Mouse (Mus musculus) small intestine, adult 2 months (tissue): ENCODE data around the gene Dcun1d5. TPM values are rescaled to one million over a fixed set of nuclear protein-coding genes. Genes with fewer than 3 reads are reported as not detected.
"Not testable (repeated sequence)": the region's sequence is repeated elsewhere in the genome, so short reads cannot be mapped to it uniquely, and the experiment has no call there.

Source experiments
- H3K27ac ChIP-seq: fragments of 200-500 bp; 2 replicates; pipeline ENCODE4 v1.5.1; 2012; ENCODE audit warnings: low read depth, low read length, control low read depth, inconsistent platforms; ENCODE audit not compliant: insufficient read depth
- H3K27me3 ChIP-seq: fragments of 200-500 bp; 2 replicates; pipeline ENCODE4 v1.6.1; 2012; ENCODE audit warnings: mild to moderate bottlenecking, moderate library complexity, low read length, inconsistent platforms; ENCODE audit not compliant: control insufficient read depth, insufficient read depth
- H3K36me3 ChIP-seq: fragments of 200-500 bp; 2 replicates; pipeline ENCODE4 v1.6.1; 2012; ENCODE audit warnings: mild to moderate bottlenecking, low read length, control low read depth, inconsistent platforms; ENCODE audit not compliant: control insufficient read depth, insufficient read depth
- H3K4me1 ChIP-seq: fragments of 200-500 bp; 2 replicates; pipeline ENCODE4 v1.6.1; 2012; ENCODE audit warnings: low read length, inconsistent platforms, mixed read lengths; ENCODE audit not compliant: control insufficient read depth, insufficient read depth, insufficient read length
- H3K4me3 ChIP-seq: fragments of 200-500 bp; 2 replicates; pipeline ENCODE4 v1.5.1; 2012; ENCODE audit warnings: low read depth, mild to moderate bottlenecking, control low read depth, inconsistent platforms, low read length, moderate library complexity
- CTCF ChIP-seq: fragments of 200-500 bp; IDR thresholded peaks from 2 replicates; pipeline ENCODE4 v1.5.1; 2012; ENCODE audit warnings: low read depth, mild to moderate bottlenecking, control low read depth, inconsistent platforms, low read length, moderate library complexity, mixed read lengths; ENCODE audit not compliant: insufficient replicate concordance, insufficient read length; ENCODE audit errors: extremely low read depth
- POLR2A ChIP-seq: fragments of 200-500 bp; IDR thresholded peaks from 2 replicates; pipeline ENCODE4 v1.6.1; 2012; ENCODE audit warnings: low read depth, mild to moderate bottlenecking, control low read depth, inconsistent platforms, low read length, moderate library complexity
- WGBS: fragments of 180-500 bp; shearing (Covaris S2); methylation state at CpG from one replicate; pipeline ENCODE4 v1.1.7; 2018; 5-methylcytosine and 5-hydroxymethylcytosine counted together
- polyA plus RNA-seq: library from polyadenylated mRNA; depleted of rRNA; stranded (reverse); fragments of >200 nt; gene quantifications from 2 replicates; pipeline ENCODE4 v1.2.3, GENCODE M21; 2012

The Dcun1d5 gene
- polyA plus RNA-seq, 1 experiment = 17.7 TPM

DNA sequence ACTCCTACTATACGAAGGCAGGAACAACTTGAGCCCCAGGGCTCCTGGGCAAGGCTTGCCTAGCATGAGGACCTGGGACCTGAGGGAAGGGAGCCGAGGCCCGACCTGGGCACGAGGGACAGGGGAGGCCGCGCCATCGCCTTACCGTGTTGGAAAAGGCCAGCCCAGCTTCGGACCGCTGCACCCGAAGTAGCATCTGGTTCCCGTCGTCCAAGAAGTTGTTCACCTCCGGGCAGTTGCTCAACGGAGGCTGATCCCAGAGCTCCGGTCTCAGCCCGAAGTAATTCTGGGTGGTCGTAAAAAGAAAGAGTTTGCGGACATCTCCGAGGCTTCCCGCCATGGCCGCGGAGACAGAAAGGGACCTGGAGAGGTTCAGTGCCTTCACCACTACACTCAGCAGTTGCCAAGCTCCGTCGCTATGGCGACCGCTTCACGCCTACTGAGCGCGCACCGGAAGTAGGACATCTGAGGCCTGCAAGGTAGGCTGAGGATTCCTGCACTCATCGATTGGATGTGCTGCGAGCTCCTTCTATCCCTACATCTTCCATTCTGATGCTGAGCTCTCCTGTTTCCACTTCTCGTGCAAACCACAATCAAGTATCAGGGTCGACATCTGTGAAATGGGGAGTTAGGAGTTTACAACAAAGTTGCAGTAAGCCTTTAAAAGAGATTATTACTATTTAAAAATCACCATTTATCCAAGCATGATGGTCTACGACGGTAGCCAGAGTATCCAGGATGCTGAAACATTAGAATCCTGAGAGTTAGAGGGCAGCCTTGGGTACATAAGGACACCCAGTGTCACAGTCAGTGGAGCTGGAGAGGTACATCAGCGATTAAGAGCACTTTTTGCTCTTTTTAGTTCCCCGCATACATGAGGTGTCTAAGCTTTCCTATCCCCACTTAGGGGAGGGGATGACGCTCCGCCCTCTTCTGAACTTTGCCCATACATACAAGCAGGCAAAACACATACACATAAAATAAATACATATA lies 7.4 kb upstream of the Dcun1d5 start:
- no peaks in the 10 kb centered on the region for H3K36me3 ChIP-seq
- H3K4me1 ChIP-seq = peaks cover 6% of the 10 kb centered on the region; the same call in 1 of the 2 replicates
- TF ChIP-seq POLR2A (no peak), CTCF (no peak)
- 11% methylated on average over 41 of the region's 41 CpGs for WGBS
- H3K27ac ChIP-seq = no peak overlapping the region
- no peaks in the 10 kb centered on the region for H3K27me3 ChIP-seq
- H3K4me3 ChIP-seq = peak overlapping the region; percentile 74

DNA sequence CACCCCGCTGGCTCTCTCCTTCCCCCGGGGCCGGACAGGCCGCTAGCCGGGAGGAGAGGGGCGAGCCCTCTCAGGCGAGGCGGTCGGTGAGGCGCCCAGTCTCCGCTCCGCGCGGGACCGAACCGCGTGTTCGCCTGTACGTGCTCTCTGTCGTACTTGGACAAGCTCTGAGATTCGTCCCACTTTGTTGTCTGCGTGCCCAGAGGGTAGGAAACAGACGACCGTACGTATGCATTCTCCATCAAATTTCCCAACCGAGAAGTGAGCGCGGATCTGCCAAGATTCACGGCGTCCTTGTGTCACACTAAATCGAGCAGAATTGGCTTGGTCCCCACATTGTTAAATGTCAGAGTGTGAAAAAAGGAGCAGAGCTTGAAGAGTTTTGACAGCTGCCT lies 574 bp downstream of the Dcun1d5 start:
- H3K27me3 ChIP-seq = no peaks in the 10 kb centered on the region
- peaks cover 2% of the 10 kb centered on the region; the same call in 1 of the 2 replicates for H3K4me1 ChIP-seq
- H3K27ac ChIP-seq = peak overlapping the region; percentile 27; the same call in 1 of the 2 replicates
- H3K36me3 ChIP-seq = peaks cover 3% of the 10 kb centered on the region; the same call in 1 of the 2 replicates
- peak overlapping the region; percentile 88 for H3K4me3 ChIP-seq
- under 1% methylated on average over 31 of the region's 31 CpGs for WGBS
- TF ChIP-seq POLR2A (no peak), CTCF (no peak)

DNA sequence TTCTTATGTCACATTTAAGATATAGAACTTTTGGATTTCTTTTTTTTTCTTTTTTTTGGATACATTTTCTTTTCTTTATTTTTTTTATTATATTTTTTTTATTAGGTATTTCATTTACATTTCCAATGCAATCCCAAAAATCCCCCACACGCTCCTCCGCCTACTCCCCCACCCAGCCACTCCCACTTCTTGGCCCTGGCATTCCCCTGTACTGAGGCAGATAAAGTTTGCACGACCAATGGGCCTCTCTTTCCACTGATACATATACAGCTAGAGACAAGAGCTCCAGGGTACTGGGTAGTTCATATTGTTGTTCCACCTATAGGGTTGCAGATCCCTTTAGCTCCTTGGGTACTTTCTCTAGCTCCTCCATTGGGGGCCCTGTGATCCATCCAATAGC lies 6.4 kb downstream of the Dcun1d5 start:
- H3K27me3 ChIP-seq = not testable (repeated sequence)

DNA sequence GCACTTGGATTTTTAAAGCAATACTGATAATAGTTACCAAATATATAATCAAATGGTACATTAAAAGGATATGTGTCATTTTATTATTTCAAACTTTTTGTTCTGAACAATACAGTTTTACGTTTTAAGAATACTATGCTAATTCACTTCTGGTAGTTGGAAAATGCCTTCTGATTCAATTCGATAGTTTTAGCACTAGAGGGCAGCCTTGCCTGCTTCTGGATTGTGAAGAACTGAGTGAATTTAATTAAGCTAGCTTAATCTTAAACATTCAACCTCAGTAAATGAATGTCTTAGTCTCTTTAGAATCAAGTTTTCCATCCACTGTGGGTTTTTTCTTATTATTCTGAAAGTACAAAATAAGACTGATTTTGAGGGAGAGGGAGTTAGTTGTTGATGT lies 31.9 kb downstream of the Dcun1d5 start:
- Histone ChIP-seq H3K4me1 (no peaks in the 10 kb centered on the region), H3K4me3 (no peak overlapping the region), H3K27ac (no peak overlapping the region), H3K36me3 (peaks cover 1% of the 10 kb centered on the region; the same call in 1 of the 2 replicates), H3K27me3 (no peaks in the 10 kb centered on the region)
- WGBS = 44% methylated on average over 2 of the region's 2 CpGs
- no peak for TF ChIP-seq POLR2A
- TF ChIP-seq CTCF = no peak

More for the DNA sequence above, 6.4 kb downstream of the Dcun1d5 start:
- WGBS = 91% methylated on average over 3 of the region's 3 CpGs
- H3K27ac ChIP-seq, H3K36me3 ChIP-seq, H3K4me1 ChIP-seq, H3K4me3 ChIP-seq: not testable (repeated sequence)

DNA sequence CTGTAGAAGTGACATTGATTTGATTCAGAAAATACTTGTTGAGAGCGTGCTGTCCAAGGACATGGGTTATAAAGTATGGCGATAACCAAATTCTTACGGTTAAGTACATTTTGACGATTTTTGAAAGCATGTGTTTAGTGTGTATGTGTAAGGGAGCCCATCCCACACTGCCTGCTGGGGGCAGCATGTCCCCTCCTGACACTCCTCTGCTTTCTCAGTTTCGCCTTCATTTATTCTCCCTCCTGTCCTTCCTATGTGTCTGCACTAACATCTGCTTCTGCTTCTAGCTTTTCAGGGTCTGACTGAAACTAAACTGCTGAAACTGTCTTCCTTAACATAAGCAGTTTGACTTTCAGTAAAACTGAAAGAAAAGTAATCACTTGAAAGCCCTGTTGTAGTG lies 36.7 kb downstream of the Dcun1d5 start:
- Histone ChIP-seq H3K27me3 (no peaks in the 10 kb centered on the region), H3K36me3 (peaks cover 1% of the 10 kb centered on the region; the same call in 1 of the 2 replicates), H3K27ac (no peak overlapping the region), H3K4me1 (no peaks in the 10 kb centered on the region), H3K4me3 (no peak overlapping the region)
- 76% methylated on average over 5 of the region's 5 CpGs for WGBS
- TF ChIP-seq POLR2A (no peak), CTCF (no peak; the same call in 1 of the 2 replicates)

DNA sequence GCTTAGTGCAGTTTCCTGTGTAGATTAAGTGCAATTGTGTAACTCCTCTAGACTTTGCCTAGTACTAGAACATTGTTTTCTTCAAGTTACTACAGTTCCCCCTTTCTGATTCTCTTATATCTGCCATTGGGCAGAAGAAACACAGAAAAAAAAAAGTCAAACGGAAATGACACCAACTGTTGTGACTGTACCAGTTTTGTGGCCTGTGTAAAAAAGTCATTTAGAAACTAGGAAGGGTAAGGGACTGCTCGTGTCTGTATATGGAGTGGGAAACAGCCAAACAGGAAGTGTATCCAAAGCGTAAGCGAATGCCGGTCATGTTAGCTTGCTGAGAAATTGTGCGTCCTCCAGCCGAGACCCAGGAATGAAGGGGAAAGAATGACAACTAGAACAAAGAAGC lies 37.1 kb downstream of the Dcun1d5 start:
- TF ChIP-seq CTCF = no peak
- TF ChIP-seq POLR2A = no peak
- WGBS = 75% methylated on average over 7 of the region's 7 CpGs

DNA sequence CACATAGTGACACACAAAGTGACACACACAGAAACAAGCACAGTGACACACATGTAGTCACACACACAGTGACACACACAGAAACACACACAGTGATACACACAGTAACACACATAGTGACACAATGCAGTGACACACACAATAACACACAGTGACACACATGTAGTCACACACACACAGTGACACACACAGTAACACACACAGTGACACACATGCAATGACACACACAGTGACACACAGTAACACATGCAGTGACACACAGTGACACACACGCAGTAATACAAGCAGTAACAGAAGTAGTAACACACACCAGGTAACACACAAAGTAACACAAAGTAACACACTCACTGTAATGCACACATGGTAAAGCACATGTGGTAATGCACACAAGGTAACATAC lies 54.3 kb downstream of the Dcun1d5 start:
- 100% methylated on average over 1 of the region's 1 CpGs for WGBS
- H3K27me3 ChIP-seq = no peaks in the 10 kb centered on the region
- H3K36me3 ChIP-seq = no peaks in the 10 kb centered on the region
- no peaks in the 10 kb centered on the region for H3K4me1 ChIP-seq
- no peak overlapping the region for H3K4me3 ChIP-seq
- TF ChIP-seq POLR2A (no peak), CTCF (no peak)
- H3K27ac ChIP-seq = no peak overlapping the region

More for the DNA sequence above, 37.1 kb downstream of the Dcun1d5 start:
- 0 out of 2 replicates have a peak overlapping the region, but pooled peaks have one; percentile 3 for H3K27ac ChIP-seq
- no peak overlapping the region for H3K4me3 ChIP-seq
- H3K27me3 ChIP-seq = no peaks in the 10 kb centered on the region
- H3K4me1 ChIP-seq = no peaks in the 10 kb centered on the region
- H3K36me3 ChIP-seq = peaks cover 1% of the 10 kb centered on the region; the same call in 1 of the 2 replicates
